Mouse (Mus musculus): ENCODE measurements around the gene Spata9.
A peak's percentile ranks its signal among the peaks of the same experiment; 100 is the strongest.

Gene Spata9

DNA sequence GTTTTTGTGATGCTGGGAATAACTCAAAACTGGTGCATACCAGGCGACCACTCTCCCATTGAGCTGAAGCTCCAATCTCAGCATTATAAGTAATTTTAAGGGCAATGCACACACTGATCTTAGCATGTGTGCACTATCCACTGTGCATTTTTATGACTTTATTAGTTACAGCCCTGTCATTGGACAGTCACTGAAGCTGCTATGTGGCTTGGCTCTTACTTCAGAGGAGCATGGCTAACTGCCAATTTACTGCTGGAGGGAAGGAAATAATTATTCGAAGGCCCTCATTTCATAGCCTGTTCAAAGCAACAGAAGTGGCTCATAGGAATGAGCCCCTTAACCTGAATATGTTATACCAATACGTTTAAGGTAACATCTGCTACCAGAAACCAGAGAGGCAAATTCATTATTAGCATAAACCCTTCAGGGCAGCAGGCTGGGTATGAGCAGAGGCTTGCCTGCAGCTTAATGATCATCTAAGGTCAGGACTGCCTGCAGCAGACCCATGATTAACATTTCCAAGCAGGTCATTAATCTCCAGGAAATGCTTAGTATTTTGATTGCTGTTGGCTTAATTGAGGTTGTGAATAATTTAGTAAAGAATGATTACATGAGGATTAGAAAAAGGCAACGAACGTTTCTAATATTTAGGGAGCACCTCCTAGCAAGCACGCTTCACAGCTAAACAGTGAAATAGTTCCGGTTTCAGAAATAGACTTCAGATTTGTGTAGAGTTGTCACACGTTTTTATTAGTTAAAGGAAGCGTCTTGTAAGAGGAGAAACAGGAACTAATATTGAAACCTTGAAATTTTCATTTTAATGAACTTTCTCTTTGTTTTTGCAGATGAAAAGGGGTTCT lies 25.4 kb downstream of the Spata9 start:
- no peak for DNase-seq (ENCODE audit: low spot score)

DNA sequence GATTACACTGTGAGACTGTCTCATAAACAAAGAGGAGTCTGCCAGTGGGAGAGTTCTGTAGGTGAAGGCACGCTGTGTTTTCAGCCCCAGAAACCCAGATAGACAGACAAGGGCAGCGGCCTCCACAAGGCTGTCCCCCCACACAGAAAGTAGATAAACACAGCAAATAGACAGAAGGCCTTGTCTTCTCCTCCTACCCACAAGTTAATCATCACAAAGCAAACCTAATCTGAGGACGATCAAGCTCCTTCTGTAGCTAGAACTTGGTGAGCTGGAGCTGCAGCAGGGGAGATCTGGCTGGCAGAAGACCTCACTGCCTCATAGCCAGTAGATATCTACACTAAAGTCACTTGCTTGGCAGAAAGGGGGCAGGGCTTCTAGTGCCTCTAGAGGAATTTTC lies 36.3 kb downstream of the Spata9 start:
- no peak for DNase-seq (ENCODE audit: low spot score)

DNA sequence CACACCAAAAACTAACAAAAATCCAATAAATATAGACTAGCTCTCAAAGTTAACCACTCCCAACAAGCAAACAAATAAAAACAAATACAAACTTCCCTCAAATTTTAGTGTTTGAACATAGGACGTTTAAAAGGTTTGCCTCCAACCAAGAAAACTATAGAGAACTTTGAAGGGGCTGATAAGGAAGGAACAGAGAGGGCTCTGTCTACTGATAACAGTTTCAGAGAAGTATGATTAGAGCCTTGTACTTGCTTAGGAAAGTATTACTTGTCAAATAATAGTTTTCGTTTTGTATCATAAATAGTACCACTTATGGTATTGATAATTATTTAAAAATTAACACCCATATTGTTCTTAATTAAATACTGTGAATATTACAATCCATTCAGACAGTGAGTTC lies 47.6 kb downstream of the Spata9 start:
- DNase-seq (ENCODE audit: low spot score): no peak

DNA sequence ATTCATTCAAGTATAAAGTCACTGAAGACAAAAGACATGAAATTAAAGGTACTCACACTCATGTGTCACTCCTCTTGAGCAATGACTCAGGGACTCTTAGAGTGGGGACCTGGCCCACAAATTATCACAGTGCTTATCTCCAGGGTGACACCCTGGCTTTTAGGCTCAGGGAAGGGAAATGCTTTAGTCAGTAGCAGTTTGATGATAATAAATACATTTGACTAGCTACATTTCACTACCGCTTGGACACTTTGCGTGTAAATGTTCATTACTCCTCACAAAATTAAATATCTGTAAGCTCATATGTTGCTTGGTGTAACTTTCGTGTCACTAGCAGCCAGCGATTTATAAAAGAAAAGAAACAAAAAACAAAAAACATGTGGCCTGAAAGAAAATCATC lies 50.5 kb downstream of the Spata9 start:
- no peak for DNase-seq (ENCODE audit: low spot score)

DNA sequence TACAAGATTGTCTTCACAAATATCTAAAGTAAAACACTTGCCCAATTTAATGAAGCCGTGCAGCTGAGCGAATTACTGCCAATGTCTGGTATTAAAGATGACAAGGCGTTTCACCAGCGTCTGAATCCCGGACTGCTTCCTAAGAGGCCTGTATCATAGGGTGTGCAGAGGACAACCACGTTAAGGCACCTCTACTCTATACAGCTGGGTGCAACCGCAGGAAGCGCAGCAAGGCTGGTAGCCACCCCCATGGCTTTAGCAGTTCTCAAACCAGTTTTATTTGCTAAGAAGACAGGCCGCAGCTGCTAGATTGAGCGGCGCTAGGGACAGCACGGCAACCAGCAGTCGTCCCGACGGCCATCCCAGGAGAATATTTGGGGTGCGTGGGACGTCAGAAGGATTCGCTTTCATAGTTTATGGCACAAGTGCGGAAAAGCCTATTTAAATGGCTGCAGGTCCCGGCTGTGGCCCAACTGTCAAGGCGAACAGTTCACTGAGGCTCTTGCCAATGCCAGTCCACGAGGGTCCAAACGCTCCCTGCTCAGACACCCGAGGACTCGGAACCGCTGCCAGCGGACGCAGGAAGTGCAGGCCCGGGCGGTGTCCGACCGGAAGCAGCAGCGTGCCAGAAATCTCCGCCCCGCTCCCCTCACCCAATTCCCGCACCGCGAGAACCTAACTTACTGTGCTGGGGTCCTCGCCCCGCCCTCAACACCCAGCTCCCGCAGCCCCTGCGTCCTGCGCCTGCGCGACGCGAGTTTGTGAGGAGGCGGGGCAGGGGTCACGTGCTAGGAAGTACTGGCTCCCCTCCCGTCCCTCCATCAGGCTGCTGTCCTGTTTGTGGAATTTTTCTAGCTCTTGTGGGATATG lies 51.3 kb downstream of the Spata9 start, which contains the start of gene Rfesd:
TSS of gene Rfesd (minus strand) at position 746 of the 870 bp plus-strand sequence.
- DNase-seq (ENCODE audit: low spot score): peak; percentile 98

DNA sequence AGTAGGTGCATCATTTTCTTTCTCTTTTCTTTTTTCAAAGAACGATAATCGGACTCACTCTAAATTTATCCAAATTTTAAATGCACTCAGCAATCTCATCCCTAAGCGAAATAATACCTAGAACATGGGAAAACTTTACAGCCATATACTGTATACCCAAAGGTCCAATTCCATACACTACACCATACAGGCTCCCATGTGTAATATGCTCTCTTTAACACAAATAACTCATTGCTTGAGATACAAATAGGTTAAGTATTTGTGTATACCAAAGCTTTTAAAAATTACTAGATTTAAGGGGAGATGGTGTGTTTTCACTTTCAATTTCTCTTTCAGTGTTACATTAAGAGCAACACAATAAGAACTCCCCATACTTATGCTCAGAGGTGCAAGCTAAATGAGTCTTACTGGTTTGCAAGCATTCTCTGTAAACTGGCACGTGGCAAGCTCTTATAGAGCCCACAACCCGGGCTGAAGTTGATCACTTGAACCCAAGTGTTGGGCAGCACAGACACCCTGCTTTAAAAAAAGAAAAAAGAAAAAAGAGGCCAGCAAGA lies 52.0 kb downstream of the Spata9 start:
- peak; percentile 3 for DNase-seq (ENCODE audit: low spot score)

DNA sequence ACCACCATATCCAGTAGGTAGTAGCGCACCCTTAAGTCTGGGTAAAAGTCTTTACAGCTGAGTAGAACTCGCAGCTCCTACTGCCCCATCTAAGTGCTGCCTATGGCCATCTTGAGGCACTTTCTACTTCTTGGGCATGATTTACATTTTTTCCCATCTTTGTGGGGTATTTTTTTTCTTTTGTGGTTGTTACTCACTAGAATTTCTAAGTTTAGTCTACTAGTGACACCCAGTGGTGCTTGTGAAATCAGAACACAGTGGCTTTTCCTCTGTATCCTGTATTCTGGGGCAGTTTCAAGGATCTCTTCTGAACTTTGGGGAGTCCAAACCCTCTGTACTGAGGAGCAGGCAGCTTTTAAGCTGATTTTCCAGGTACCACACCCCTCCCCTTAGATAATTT lies 54.8 kb downstream of the Spata9 start:
- no peak for DNase-seq (ENCODE audit: low spot score)

DNA sequence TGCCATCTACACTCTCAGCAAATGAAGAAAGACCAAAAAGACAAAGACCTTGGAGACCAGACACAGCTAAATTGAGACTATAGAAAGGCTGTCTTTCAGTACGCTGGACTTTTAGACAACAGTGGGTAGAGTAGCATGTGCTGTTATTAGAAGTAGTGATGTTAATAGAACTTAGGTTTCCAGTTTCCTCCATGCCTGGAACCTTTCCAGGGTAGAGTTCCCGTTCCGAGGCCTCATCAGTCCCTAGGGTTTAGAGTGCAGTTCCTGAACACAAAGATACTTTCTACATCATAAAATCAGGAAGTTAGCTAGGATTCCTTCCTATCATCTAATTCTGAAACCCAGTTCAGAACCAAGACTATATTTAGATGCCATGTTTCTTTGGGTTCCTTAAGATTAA lies 57.6 kb downstream of the Spata9 start:
- DNase-seq (ENCODE audit: low spot score): no peak

DNA sequence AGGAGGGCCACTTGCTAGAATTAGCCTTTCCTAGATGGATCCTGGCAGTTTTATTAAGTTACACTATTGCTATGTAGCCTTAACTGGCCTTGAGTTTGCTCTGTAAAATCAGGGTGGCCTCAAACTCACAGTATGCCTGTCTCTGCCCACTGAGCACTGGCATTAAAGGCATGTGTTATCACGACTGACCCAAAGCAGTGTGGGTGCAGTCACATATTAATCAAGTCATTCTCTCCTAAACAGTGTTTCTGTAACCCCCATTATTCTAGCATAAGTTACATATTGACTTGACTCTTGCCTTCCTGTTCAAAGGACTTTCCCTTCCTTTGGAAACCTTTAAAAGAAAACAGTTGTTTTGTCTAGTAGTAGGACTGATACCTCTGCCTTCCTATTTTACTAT lies 75.5 kb downstream of the Spata9 start:
- no peak for DNase-seq (ENCODE audit: low spot score)

DNA sequence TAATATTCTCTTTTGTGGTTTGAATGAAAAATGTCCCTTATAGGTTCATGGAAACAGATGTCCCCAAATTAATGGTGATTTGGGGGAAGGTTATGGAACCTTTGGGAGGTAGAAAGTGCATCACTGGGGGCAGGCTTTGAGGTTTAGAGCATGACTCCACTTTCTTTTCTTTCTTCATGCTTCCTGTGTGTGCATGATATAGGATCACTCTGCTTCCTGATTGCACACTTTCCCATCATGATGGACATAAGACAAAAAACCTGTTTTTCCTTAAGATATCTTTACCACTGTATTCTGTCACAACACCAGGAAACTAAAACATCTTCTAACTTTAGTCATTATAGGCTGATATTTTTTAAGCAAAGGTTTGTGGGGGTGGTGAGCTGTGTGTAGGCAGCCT lies 78.0 kb downstream of the Spata9 start:
- no peak for DNase-seq (ENCODE audit: low spot score)

Measured in T-cell, adult 2 months (primary cell).